Mouse (Mus musculus): Measurements from ENCODE around the gene Nfix.

The Nfix gene

DNA sequence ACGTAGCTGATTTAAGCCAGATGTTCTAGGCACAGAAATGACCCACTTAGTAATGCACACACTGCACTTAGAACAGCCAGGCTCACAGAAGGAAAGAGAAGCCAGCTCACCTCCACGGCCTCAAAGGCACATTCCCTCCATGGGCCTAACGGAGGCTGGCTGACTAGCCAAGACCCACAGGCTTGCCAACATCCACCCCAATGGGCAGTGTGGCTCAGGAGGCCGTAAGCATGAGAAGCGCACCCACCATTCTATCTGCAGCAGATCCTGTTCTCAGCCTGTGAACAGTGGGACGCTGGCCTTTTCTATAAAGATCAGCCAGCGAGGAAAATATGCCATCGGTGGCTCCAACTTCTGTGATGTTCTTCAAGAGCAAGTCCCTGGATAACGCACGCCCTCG, 83.4 kb downstream of the Nfix start:
- no peak for DNase-seq (ENCODE audit: low read depth, low spot score)

DNA sequence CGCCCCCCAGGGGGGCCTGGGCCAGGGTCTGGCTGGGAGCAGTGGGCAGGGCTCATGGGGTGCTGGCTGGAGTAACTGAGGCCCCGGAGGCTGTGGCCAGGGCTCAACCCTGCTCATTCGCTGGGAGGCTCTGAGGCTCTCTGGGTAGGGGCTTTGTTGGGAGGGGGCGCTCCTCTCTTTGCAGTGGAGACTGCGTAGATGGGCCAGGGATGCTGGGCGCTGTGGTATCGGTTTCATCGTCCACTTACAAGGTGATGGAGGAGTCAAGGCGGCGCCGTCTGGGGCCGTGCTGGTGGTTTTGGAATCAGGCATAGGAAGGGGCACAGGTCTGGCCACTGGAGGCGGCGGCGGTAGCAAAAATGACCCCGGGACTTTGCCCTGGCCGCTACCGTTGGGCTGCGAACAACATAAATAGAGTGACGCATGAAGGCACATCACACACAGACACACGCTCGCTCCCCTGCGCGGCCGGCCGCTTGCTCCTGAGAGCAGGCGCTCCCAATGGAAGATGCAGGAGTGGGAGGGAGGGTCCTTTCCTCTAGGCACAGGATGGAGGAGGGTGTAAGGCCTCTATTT, 84.2 kb downstream of the Nfix start:
- no peak for DNase-seq (ENCODE audit: low read depth, low spot score)

DNA sequence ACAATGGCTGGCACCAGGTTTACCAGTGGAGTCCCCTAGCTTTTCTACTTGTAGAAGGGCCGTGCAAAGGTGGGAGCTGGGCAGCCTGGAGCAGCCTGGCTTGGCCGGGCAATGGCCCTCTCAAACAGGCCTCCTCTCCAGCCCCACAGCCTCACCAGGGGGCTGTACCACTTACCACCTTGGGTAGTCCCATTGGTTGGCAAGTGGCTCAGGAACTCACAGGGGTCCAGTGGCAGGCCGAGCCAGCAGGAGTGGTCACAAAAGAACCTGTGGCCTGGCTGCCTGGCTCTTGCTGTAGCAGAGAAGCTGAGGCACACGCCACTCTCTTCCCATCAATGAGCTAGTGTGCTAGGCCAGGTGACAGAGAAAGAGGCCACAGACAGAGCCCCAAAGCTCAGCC, 86.0 kb downstream of the Nfix start:
- DNase-seq (ENCODE audit: low read depth, low spot score): no peak

DNA sequence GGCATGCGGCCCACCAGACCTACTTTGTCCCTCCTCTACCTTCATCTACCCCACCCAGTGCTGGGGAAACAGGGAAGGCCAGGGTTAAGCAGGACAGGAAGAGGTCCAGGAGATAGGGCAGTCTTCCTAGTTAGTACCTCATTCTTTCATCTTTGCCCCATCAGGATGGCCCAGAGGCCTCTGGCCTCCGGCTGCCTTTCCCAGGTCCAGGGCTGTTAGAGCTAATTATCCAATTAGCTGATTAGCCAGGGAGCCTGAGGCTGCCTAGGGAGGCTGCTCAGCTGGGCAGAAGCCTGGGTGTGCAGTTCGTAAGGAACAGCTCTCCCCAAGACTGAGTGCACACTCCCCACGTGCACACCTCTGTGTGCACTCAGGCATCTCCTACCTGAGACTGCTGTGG, 86.8 kb downstream of the Nfix start:
- no peak for DNase-seq (ENCODE audit: low read depth, low spot score)

DNA sequence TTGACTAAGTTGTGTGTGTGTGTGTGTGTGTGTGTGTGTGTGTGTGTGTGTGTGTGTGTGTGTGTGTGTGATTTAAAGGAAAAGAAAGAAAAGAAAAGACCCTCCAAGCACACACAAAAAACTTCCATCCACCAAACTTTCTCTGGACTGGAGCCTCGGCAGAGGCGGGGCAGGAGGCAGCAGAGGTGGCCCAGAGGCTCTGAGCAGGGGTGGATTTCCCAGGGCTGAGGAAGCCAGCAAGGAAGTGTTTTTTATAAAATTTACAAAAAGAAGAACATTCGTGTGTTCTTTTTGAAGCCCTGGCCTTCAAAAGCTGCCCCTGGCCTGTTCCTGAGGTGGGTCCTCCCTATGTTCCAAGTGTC, 87.4 kb downstream of the Nfix start:
- DNase-seq (ENCODE audit: low read depth, low spot score): no peak

DNA sequence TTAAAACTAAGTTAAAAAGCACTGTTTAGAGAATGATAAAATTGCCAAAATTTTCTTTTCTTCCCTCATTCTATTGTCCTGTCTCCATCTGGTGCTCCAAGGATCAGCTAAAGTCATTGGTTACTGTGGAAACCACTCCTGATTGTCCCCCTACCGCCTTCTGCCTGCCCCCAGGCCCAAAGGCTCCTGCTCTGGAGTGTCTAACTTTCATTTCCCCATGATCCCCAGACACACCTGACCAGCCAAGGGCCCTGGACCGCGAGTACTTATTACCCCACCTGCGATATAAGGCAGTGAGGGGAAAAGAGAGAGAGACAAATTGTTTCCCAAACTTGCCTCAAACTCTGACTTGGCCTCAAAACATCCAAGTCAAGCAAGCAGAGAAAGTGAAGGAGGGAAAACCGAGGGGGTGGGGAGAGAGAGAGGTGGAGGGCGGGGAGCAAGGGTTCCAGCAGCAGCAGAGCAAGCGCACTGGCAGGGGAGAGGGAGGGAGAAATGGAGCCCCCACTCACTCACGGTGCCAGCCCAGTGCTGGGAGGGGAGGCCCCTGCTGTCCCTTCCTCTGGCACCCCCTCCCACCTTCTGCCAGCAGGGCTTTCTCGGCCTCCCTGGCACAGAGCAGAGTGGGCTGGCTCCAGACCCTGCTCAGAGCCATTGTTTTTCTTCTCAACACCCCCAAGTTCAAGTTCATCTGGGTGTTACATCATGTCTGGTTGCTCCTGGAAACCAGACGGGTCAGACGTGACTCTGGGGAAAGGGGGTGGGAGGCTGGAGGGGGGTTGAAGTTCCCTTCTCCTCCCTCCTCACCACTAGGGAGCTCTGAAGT, 88.0 kb downstream of the Nfix start:
- DNase-seq (ENCODE audit: low read depth, low spot score): no peak

DNA sequence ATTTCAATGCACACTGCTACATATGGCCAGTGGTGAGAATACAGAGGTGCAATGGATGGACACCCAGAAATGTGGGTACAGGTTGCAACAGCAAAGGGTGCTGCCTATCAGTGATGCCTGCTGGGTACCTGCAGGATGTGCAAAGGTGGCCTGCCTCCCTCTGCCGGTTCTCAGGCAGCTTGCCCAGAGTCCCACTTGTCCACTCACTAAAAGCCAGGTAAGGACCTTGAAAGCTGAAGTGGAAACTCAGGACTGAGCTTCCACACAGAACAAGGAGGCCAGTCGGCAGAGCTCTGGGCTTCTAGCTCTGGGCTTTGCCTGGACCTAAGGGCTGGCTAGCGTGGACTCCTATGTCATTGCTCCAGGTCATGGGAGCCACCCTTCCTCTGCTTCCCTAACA, 88.8 kb downstream of the Nfix start:
- DNase-seq (ENCODE audit: low read depth, low spot score): no peak

DNA sequence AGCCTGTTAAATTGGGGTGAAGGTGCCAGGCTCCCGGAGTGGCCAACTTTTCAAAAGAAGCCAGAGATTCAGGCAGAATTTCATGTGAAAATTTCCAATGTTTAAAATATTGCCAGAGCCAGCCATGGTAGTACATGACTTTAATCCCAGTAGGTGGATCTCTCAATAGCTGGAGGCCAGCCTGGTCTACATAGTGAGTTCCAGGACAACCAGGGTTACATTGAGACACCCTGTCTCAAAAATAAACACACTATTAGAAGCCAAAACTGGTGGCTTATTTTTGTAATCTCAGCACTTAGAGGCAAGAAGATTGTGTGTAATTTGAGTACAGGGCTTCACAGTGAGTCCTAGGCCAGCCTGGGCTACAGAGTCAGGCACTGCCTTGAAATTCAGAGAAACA, 90.2 kb downstream of the Nfix start:
- DNase-seq (ENCODE audit: low read depth, low spot score): no peak

DNA sequence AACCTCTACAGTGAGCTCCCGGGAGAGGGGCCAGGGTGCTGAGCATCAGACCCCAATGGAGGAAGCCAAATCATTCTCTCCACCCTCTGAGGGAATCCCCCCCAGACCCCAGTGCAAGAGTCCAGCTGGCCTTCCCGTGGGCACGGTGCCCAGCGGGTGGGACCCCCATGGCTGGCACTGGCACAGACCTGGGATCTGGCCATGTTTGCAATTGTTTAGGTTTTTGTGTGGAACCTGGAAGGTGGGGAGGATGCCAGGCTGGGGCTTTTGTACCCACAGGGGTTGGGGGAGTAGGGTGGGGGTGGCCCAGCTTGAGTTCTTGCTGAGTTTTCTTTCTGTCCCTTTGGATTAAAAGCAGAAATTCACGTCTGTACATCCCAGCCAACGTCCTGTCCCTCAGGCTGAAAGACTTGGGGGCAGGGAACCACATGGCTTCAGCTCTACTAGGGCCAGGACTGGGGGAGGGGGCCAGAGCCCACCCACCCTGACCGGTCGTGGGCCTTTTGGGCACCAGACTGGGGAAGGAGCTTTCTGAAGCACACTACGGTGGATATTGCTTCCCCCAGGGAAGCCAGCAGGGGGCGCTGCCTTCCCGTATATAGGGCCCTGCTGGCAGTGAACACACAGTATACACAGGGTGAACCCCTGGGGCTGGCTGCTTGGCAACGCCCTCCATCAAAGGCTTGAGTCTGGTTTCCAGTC, 91.2 kb downstream of the Nfix start:
- peak; percentile 92 for DNase-seq (ENCODE audit: low read depth, low spot score)

DNA sequence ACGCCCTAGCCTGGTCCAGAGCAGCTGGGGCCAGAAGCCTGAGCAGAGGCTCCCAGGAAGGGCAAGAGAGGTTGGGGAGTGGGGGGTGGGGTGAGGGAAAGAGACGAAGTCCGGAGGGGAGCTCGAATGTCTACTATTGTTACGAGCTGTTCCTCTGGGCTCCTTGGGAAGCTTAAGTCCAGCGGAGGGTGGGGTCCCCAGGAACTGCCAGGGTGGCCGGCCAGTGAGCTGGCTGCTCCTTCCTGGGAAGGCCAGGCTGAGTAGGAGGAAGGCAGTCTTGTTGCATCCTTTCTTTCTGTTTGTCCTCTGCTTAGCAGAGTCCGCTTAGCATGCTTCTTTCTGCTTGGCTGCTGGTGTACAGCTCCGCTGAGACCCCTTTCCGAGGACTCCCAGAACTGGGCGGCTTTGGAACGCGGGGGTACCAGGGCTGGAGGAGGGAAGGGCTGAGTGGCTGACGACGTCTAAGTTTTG, 92.0 kb downstream of the Nfix start:
- no peak for DNase-seq (ENCODE audit: low read depth, low spot score)

DNA sequence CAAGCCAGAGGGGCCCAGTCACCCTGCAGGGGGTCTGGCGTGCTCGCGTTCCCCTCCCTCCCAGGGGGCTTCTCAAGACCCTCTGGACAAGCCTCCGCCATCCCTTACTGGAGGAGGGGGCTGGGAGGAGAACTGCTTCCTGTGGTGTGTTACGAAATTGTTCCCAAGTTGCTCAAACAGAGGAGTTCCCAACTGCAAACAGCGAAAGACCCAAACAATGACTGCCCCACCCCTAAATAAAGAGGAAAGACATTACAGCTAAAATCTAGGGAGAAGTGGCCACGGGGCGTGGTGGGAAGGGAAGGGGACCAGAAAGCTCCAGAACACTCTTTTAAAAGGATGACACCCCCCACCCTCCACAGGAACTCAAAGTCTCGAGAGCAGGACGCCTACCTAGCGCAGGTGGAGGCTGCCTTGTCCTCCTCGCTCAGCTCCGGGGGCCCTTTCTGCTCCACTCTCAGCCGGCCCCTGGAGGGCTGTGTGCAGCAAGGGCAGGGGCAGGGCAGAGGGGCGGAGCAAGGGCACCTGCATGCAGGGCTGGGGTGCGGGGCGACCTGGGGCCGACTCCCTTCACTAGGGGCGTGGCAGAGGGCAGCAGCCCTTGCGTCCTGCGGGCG, 92.8 kb downstream of the Nfix start:
- DNase-seq (ENCODE audit: low read depth, low spot score): peak; percentile 70

DNA sequence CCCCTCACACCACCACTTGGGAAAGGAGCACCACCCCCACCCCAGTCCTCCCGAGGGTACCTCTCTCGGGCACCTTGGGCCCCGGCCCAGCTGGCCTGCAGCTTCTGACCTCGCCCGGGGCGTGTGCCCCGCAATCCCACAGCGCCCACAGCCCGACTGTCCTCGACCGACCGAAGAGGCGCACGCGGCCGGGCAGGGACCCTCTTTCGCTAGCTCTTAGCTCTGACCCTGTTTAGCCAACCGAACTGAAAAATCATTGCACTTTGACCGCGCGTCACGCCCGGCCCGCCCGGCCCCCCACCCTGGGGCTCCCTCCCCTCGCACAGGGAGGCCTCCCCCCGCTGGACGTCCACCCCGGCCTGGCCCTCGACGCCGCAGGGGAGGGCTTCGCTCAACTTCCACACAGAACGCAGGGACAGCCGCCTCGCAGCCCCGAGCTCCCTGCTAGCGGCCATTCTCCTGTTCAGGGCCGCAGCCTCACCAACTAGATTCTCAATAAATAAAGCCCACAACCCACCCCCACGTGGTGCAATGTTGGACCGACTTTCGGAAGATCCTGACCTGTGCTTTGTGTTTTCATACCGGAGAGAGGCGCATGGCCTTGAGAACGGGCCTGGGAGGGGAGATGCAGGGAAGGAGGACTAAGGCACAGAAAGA, 93.4 kb downstream of the Nfix start:
- peak; percentile 40 for DNase-seq (ENCODE audit: low read depth, low spot score)

DNA sequence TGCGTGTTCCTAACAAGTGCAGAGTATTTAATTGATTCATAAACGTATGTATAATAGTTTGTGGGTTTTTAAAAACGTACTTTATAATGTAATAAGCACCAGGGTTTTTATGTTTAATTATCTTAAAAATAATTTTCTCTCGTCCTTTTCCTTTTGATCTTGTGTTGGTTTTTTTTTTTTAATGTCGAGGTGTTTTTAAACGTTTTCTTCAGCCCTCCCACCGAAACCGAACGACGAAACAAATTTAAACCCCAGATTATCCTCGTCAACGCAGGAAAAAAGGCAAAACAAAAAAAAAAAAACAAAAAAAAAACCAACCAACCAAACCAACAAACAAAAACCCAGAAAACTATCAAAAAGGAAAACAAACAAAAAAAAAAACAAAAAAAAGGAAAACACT, 94.2 kb downstream of the Nfix start:
- DNase-seq (ENCODE audit: low read depth, low spot score): no peak

DNA sequence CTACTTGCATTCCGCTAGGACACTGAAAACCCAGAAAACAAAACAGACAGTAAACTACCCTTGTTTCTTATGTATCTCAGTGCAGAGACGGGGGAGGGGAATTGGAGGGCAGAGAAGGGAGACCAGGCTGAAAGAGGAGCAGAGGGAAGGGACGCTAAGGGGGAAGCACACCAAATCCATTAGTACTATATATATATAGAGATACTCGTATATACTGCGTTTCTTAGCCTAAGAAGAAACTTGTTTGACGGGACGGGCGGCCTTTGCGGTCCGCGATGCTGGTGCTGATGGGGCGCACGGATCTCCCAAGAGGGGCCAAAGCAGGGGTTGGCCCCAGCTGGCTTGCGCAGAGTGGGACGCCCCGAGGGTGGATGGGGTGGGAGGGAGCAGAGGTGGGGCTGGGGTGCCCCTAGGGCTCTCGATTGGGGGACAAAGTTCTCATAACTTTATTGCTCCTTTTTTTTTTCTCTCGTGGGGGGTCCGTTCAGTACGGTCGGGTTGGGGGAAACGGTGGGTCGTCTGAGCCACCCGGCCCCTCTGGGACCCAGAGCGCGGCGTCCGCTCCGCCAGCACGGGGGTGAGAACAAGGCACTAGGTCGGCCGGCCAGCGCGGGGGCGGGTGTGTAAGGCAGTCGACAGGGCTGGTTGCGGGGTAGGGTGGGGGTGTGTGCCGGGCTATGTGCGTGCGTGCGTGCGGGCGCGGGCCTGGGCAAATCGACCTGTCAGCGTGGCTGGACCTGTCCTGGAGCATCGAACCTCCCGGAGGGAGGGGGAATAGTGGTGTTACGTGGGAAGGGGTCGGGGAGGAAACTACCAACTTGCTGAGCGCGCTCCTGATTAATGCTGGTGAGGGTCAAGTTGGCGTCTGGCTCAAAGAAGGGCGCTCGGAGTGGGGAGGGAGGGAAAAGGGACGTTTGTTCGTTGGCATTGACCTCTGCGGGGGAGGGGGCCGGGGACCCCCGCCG, 95.0 kb downstream of the Nfix start:
- DNase-seq (ENCODE audit: low read depth, low spot score): peak; percentile 67

DNA sequence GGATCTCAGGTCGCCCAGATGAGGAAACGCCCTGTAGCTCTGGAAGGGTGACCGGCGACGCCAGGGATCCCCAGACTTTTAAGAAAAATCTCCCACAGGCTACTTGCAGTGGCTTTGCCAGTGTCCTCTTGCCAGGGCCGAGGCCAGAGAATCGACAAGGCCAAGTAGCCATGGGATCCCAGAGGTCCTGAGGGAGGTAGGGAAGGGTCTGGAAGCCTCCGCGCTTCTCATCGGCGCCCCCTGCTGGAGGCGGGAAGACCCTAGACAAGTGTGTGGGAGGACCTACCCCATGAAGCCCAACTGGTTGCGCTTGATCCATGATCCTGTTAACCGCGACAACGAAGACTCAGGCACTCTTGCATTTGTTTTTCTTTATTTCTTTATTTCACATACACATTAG, 95.8 kb downstream of the Nfix start:
- DNase-seq (ENCODE audit: low read depth, low spot score): peak; percentile 92

DNA sequence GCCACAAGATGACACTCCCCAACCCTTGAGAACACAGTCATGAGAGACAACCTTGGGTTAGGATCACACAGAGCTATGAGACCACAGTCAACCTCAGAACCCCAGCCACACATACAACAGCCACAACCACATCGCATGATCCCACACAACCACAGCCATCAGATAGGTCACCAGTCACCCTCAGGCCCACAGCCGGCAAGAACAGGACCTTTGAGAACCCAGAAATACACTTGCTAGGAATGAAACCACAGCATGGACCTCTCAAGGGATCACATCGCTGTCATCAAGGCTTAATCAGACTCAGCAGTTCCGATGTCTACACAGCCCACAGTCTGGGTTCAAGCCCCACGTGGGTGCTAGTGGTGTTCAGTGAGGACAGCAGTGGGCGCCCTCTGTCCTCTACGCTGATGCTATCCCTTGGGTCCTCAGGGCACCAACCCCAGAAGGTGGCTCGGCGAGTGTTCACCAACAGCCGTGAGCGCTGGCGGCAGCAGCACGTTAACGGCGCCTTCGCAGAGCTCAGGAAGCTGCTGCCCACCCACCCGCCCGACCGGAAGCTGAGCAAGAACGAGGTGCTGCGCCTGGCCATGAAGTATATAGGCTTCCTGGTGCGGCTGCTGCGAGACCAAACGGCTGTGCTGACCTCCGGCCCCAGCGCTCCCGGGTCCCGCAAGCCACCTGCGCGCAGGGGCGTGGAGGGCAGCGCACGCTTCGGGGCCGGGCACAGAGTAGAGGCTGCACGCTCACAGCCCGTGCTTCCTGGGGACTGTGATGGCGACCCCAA, 96.5 kb downstream of the Nfix start:
- no peak for DNase-seq (ENCODE audit: low read depth, low spot score)

DNA sequence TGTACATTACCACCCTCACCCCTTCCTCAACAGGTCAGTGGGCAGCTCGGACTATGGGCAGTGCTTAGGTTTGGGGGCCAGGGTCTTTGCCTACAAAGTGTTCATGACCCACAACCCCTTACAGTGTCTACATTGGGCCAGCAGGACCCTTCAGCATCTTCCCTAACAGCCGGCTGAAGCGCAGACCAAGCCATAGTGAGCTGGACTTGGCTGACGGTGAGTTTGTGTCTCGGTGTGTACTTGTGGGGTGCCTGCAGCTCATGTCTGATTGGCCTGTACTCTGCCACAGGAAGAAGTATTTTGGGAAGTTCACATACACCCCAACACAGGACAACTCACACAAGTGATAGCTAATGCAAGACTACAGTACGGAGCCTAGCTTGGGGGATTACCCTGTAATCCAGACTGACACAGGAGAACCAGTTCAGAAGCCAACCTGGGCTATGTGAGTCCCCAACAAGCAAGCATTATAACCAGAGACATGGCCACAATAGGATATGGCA, 97.1 kb downstream of the Nfix start:
- no peak for DNase-seq (ENCODE audit: low read depth, low spot score)

DNA sequence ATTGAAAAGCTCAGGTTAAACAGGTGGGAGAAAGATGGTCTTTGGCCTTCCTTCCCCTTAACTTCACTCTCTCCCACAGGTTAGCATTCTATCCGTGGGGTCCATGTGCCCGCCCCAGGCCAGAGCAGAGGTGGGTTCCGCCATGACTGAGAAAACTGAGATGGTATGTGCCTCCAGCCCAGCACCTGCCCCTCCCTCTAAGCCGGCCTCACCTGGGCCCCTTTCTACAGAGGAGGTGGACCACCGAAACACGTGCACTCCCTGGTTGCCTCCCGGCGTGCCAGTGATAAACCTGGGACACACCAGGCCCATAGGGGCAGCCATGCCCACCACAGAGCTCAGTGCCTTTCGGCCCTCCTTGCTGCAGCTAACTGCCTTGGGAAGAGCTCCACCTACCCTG, 97.6 kb downstream of the Nfix start:
- no peak for DNase-seq (ENCODE audit: low read depth, low spot score)
